Mouse (Mus musculus): ENCODE measurements at regions not wholly inside any gene's neighbourhood (a gene's known extent, or its start where the extent isn't known, plus 50 kb on each side); places are given as distances from the start of the nearest gene placed in this dataset.

GRCm38 (mm10) chr14:123081016-123081714 is 97.3 kb upstream of the Tmtc4 start:
- no peak for DNase-seq (ENCODE audit: low spot score in 2 of 2)

- no peak for DNase-seq (ENCODE audit: low spot score in 2 of 2)
Observed at GRCm38 (mm10) chr14:123079733-123080132, 95.9 kb upstream of the Tmtc4 start.

- DNase-seq (ENCODE audit: low spot score in 2 of 2): no peak
Observed at GRCm38 (mm10) chr14:123078804-123079203, 95.0 kb upstream of the Tmtc4 start.

GRCm38 (mm10) chr14:123066344-123066743 is 82.5 kb upstream of the Tmtc4 start:
- DNase-seq (ENCODE audit: low spot score in 2 of 2): no peak

- DNase-seq (ENCODE audit: low spot score in 2 of 2): no peak
Observed at GRCm38 (mm10) chr14:123065566-123065965, 81.7 kb upstream of the Tmtc4 start.

GRCm38 (mm10) chr14:123065136-123065535 is 81.3 kb upstream of the Tmtc4 start:
- no peak for DNase-seq (ENCODE audit: low spot score in 2 of 2)

- DNase-seq (ENCODE audit: low spot score in 2 of 2): no peak
Observed at GRCm38 (mm10) chr14:123062908-123063307, 79.1 kb upstream of the Tmtc4 start.

- DNase-seq (ENCODE audit: low spot score in 2 of 2): no peak
Observed at GRCm38 (mm10) chr14:123056976-123057375, 73.1 kb upstream of the Tmtc4 start.

GRCm38 (mm10) chr14:123048451-123048850 is 64.6 kb upstream of the Tmtc4 start:
- DNase-seq (ENCODE audit: low spot score in 2 of 2): no peak

GRCm38 (mm10) chr14:123040046-123040445 is 56.2 kb upstream of the Tmtc4 start:
- DNase-seq (ENCODE audit: low spot score in 2 of 2): no peak

GRCm38 (mm10) chr14:123037444-123037843 is 53.6 kb upstream of the Tmtc4 start:
- DNase-seq (ENCODE audit: low spot score in 2 of 2): no peak

Measured in heart, adult 9 months (tissue).